Mouse (Mus musculus) urinary bladder, adult 18-20 months (tissue): Measurements from ENCODE around the gene Gm21738.
"Not testable (repeated sequence)": the region's sequence is repeated elsewhere in the genome, so short reads cannot be mapped to it uniquely, and the experiment has no call there.

ENCODE experiments used
- DNase-seq, 2 experiments: peaks; one replicate each; pipeline ENCODE4 v3.0.0; 2022; ENCODE audit warnings: low spot score in 2 of 2, mixed read lengths in 2 of 2

Gene Gm21738

GRCm38 (mm10) chr14:19418830-19419229 lies at the start of gene Gm21738:
Gene Gm21738 (minus strand): TSS chr14:19418930.
- not testable (repeated sequence) for DNase-seq

DNA sequence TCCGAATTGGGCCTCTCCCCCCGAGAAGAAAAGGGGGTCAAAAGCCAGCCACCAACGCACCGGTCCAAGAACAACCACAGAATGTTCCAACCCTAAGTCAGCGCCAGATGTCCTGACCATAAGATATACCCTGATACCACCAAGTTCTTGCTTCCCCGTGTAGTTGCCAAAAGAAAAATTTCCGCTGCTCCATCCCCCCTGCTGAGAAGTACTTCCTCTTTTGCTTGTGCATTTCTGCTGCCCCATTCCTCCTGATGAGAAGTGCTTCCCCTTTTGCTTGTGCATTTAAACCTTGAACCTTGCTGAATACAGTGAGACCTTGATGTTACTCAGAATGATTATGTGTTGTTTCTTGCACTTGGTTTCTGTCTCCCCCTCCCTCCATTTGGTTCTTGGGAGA lies 35.0 kb downstream of the Gm21738 start:
- not testable (repeated sequence) for DNase-seq
